Mouse (Mus musculus) midbrain, postnatal 0 days (tissue): ENCODE measurements around the gene Med9. TPM values are rescaled to one million over a fixed set of nuclear protein-coding genes. Genes with fewer than 3 reads are reported as not detected.

Experiments
- ATAC-seq: fragments of 200-750 bp; cut with Nextera tagmentation; 2 replicates; pipeline ENCODE4 v1.8.0; 2017; ENCODE audit warnings: moderate number of reproducible peaks, mild to moderate bottlenecking, moderate TSS enrichment, moderate library complexity; ENCODE audit not compliant: low FRiP score
- DNase-seq: peaks from one replicate; pipeline ENCODE4 v3.0.0-alpha.2; 2015; ENCODE audit warnings: low spot score
- H3K27ac ChIP-seq: fragments of 300-500 bp; sonication (generic); 2 replicates; pipeline ENCODE4 v1.5.1; 2014; ENCODE audit warnings: low read depth, mild to moderate bottlenecking, low read length, mixed read lengths
- H3K27me3 ChIP-seq: fragments of 300-500 bp; sonication (generic); 2 replicates; pipeline ENCODE4 v1.6.1; 2014; ENCODE audit warnings: low read length, control low read depth, mixed read lengths; ENCODE audit not compliant: insufficient read depth
- H3K36me3 ChIP-seq: fragments of 300-500 bp; sonication (generic); 2 replicates; pipeline ENCODE4 v1.6.1; 2014; ENCODE audit warnings: low read length, control low read depth, mixed read lengths; ENCODE audit not compliant: insufficient read depth
- H3K4me1 ChIP-seq: fragments of 300-500 bp; sonication (generic); 2 replicates; pipeline ENCODE4 v1.6.1; 2014; ENCODE audit warnings: mild to moderate bottlenecking, control low read depth, antibody characterized with exemption, low read length, mixed read lengths; ENCODE audit not compliant: insufficient read depth
- H3K4me2 ChIP-seq: fragments of 300-500 bp; sonication (generic); 2 replicates; pipeline ENCODE4 v1.6.1; 2014; ENCODE audit warnings: low read depth, mild to moderate bottlenecking, low read length, mixed read lengths; ENCODE audit not compliant: poor library complexity, severe bottlenecking
- H3K4me3 ChIP-seq: fragments of 300-500 bp; sonication (generic); 2 replicates; pipeline ENCODE4 v1.5.1; 2014; ENCODE audit warnings: low read depth, mild to moderate bottlenecking, low read length, moderate library complexity
- H3K9ac ChIP-seq: fragments of 300-500 bp; sonication (generic); replicated peaks from 2 replicates; pipeline ENCODE4 v1.6.1; 2014; ENCODE audit warnings: mild to moderate bottlenecking, low read length, moderate library complexity, mixed read lengths; ENCODE audit not compliant: poor library complexity, severe bottlenecking
- H3K9me3 ChIP-seq: fragments of 300-500 bp; sonication (generic); 2 replicates; pipeline ENCODE4 v1.6.1; 2016; ENCODE audit warnings: low read length, control low read depth
- CTCF ChIP-seq: IDR thresholded peaks from 2 replicates; pipeline ENCODE4 v1.5.1; 2016; ENCODE audit warnings: antibody characterized with exemption, mild to moderate bottlenecking
- WGBS: fragments of 180-500 bp; shearing (Covaris S2); extraction: QIAGEN DNeasy Blood & Tissue Kit; methylation state at CpG from one replicate; pipeline ENCODE4 v1.1.7; 2014; 5-methylcytosine and 5-hydroxymethylcytosine counted together
- polyA plus RNA-seq: library from polyadenylated mRNA; unstranded; fragments of >200 nt; fragmentation: Nextera tagmentation; extraction: Ambion mirVana; gene quantifications from 2 replicates; pipeline ENCODE4 v1.2.1, GENCODE M21; 2015
- total RNA-seq: library from RNA; depleted of rRNA; stranded (reverse); fragments of >200 nt; gene quantifications from 2 replicates; pipeline ENCODE4 v1.2.3, GENCODE M21; 2014

Gene Med9
- total and polyA plus RNA-seq, 2 experiments from 2014 or later, result 28.7 to 32.0 TPM

DNA sequence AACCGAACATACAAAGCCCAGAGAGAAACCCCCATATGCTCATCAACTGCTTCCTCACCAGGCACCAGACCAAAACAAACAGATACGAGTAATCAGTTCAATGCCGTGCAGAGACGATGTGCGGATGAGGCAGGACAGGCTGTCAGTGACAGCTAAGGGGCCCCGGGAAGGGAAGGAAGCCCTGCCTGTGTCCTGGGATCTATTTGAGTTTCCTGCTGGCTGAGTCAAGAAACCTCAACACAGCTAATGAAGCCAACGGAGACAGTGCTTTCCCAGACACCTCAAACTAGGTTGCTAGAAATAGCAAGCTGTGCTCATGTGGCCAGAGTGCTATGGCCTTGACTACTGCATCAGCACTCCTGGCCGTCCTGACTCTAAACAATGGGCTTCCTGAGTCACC lies 43.4 kb downstream of the Med9 start:
- no peaks in the 10 kb centered on the region for H3K36me3 ChIP-seq
- H3K9ac ChIP-seq, result no peak overlapping the region
- no peak overlapping the region for H3K4me3 ChIP-seq
- no peak overlapping the region for H3K27ac ChIP-seq
- 83% methylated on average over 8 of the region's 8 CpGs for WGBS
- H3K4me2 ChIP-seq, result no peak overlapping the region
- H3K4me1 ChIP-seq, result no peaks in the 10 kb centered on the region
- DNase-seq (no peak), ATAC-seq (no peak)
- no peaks in the 10 kb centered on the region for H3K9me3 ChIP-seq
- no peak for TF ChIP-seq CTCF
- H3K27me3 ChIP-seq, result no peaks in the 10 kb centered on the region

DNA sequence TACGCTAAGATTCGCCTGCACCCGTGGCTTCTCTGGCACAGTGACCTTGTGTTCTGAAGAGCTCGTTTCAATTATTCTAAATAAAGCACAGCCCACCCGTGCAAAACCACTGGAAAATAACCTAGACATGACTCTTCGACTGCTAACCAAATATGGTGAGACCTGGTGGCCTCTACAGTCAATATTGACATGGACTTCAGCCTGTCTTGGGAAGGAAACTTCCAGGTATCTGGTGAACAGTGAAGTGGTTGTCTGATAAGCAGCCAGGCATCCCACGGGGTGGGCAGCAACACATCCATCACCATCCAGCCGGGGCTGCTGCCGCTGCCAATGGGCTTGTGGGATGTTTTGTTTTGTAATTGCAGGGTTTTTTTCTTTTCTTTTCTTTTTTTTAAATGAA lies 46.3 kb downstream of the Med9 start:
- 77% methylated on average over 9 of the region's 9 CpGs for WGBS
- DNase-seq (no peak), ATAC-seq (no peak)
- H3K9me3 ChIP-seq, result no peaks in the 10 kb centered on the region
- H3K36me3 ChIP-seq, result no peaks in the 10 kb centered on the region
- H3K4me3 ChIP-seq, result no peak overlapping the region
- H3K4me2 ChIP-seq, result no peak overlapping the region
- no peak overlapping the region for H3K9ac ChIP-seq
- H3K27me3 ChIP-seq, result no peaks in the 10 kb centered on the region
- no peak overlapping the region for H3K27ac ChIP-seq
- no peak for TF ChIP-seq CTCF
- no peaks in the 10 kb centered on the region for H3K4me1 ChIP-seq

DNA sequence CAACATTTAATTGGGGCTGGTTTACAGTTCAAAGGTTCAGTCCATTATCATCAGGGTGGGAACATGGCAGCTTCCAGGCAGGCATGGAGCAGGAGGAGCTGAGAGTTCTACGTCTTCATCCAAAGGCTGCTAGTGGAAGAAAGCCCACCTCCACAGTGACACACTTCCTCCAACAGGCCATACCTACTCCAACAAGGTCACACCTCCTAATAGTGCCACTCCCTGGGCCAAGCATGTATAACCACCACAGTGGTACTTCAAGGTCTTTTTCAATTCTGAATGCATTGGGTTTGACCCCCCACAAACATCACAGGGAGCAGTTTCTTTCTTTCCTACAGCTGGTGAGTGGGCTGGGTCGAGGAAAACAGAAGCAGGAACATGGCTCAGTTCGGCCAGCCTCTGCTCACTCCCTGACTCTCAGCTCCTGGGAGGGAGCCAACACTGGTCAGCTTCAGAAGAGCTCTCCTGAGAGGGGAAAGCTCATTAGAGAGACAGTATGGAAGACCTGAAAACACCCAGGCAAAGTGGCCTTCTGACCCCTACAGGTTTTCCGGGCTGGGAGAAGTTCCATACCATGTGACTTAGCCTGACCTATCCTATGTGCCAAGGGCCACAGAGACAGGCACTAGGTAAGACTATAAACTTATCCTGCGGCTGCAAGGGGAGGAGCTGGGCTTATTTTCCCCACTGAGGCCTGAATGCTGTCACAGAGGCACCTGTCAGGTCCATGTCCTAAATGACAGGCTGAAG lies 53.4 kb downstream of the Med9 start:
- no peak for TF ChIP-seq CTCF
- Histone ChIP-seq H3K27ac (no peak overlapping the region), H3K9me3 (no peaks in the 10 kb centered on the region), H3K27me3 (no peaks in the 10 kb centered on the region), H3K4me2 (no peak overlapping the region), H3K4me1 (no peaks in the 10 kb centered on the region), H3K4me3 (no peak overlapping the region), H3K36me3 (no peaks in the 10 kb centered on the region), H3K9ac (no peak overlapping the region)
- 87% methylated on average over 5 of the region's 5 CpGs for WGBS
- DNase-seq (no peak), ATAC-seq (no peak)

DNA sequence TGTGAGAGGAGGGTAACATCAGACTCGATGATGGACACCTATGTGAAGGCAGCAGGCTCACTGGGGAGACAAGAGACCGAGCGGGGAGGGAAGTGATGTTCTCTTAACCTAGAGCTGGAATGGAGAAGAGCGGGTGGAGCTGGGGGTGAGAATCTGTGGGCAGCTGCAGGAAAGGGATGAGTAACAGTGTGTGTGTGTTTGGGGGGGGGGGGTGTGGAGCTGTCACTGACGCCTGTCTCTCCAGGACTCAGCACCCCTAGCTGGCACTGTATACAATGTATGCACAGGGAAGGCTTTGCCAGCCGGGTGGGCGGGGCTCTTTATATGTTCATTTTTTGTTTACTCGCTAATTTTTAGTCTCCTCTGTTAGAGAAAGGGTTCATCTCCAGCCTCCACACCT lies 55.8 kb downstream of the Med9 start:
- H3K9ac ChIP-seq, result no peak overlapping the region
- ATAC-seq (no peak), DNase-seq (no peak)
- WGBS, result 86% methylated on average over 8 of the region's 8 CpGs
- TF ChIP-seq CTCF, result no peak
- H3K9me3 ChIP-seq, result no peaks in the 10 kb centered on the region
- H3K27ac ChIP-seq, result no peak overlapping the region
- peaks cover 2% of the 10 kb centered on the region; the same call in 1 of the 2 replicates for H3K4me1 ChIP-seq
- H3K36me3 ChIP-seq, result no peaks in the 10 kb centered on the region
- H3K27me3 ChIP-seq, result no peaks in the 10 kb centered on the region
- H3K4me2 ChIP-seq, result no peak overlapping the region
- no peak overlapping the region for H3K4me3 ChIP-seq

DNA sequence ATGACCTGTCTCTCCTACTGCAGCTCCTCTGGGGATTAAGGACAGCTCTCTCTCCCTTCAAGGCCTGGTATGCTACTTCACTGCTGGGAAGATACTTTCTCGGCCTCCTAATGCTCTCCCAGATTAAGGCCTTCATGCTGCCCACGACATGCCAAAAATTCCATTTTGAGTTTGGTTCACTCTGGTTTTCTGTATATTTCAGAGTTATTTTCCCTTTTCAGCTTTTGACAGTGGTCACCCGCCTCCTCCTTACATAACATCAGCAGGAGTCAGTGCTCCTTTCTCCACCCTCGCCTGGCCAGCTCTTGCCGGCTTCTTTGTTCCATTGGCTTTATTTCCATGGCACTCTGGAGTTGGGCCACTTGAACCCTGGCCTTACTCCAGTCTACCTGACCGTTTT lies 56.7 kb downstream of the Med9 start:
- H3K27me3 ChIP-seq, result no peaks in the 10 kb centered on the region
- no peaks in the 10 kb centered on the region for H3K36me3 ChIP-seq
- peaks cover 7% of the 10 kb centered on the region; the same call in 1 of the 2 replicates for H3K4me1 ChIP-seq
- ATAC-seq (no peak), DNase-seq (no peak)
- H3K9ac ChIP-seq, result no peak overlapping the region
- no peak overlapping the region for H3K27ac ChIP-seq
- TF ChIP-seq CTCF, result no peak
- H3K4me2 ChIP-seq, result no peak overlapping the region
- 57% methylated on average over 6 of the region's 6 CpGs for WGBS
- no peak overlapping the region for H3K4me3 ChIP-seq
- H3K9me3 ChIP-seq, result no peaks in the 10 kb centered on the region

DNA sequence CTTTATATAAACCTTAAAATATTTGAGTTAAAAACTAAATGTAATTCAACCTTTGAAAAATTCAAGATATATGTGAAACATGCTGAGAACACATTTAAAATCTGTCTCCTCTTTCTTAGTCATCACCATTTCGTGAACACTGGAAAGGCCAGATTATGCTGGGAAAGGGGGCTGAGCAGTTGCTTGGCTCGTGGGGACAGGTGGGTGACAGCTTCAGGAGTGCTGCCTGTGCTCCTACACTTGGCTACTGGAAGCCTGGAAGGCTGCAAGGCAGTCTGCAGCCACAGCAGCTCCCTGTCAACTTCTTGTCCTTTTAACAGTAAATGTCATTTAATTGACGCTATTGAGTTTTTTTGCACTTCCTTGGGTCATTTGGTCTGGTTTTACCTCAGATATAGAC lies 57.9 kb downstream of the Med9 start:
- 74% methylated on average over 3 of the region's 3 CpGs for WGBS
- TF ChIP-seq CTCF, result no peak
- H3K9ac ChIP-seq, result no peak overlapping the region

More for the DNA sequence above, 57.9 kb downstream of the Med9 start:
- Histone ChIP-seq H3K27me3 (no peaks in the 10 kb centered on the region), H3K4me2 (no peak overlapping the region), H3K4me3 (no peak overlapping the region), H3K27ac (no peak overlapping the region), H3K4me1 (peaks cover 12% of the 10 kb centered on the region; the same call in 1 of the 2 replicates), H3K9me3 (no peaks in the 10 kb centered on the region), H3K36me3 (no peaks in the 10 kb centered on the region)
- DNase-seq (no peak), ATAC-seq (no peak)
